Mouse (Mus musculus) heart, adult 2 months (tissue): Measurements from ENCODE around the gene Eif4enif1.

Experiments
- CTCF ChIP-seq: fragments of 200-600 bp; IDR thresholded peaks from 2 replicates; pipeline ENCODE4 v1.8.1; 2022; ENCODE audit warnings: antibody characterized with exemption, mild to moderate bottlenecking, moderate library complexity
- POLR2A ChIP-seq: fragments of 200-500 bp; IDR thresholded peaks from 2 replicates; pipeline ENCODE4 v1.6.1; 2011; ENCODE audit warnings: mild to moderate bottlenecking, low read depth, low read length, control low read depth; ENCODE audit not compliant: insufficient read depth

DNA sequence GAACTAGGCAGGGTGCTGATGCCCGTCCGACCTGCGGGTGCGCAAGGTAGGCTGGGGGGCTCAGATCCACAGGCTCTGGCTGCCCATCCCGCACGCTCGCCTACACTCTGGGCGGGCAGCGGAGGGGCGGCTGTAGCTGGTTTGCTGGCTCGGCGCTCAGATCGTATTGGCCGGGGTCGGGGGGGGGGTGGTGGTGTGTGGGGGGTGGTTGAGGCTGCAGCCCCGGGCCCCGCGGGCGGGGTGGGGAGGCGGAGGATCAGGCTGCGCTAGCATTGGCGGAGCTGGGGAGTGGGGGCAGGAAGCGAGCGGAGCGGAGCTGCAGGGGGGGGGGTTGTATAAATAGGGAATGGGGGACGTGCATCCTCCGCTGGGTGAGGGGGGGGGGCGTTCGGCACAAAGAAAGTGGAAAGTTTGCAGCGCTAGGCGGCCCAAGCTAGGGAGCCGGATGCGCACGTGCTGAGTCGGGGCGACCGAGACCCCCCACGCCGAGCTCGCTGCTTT, 87.2 kb downstream of the Eif4enif1 start:
- TF ChIP-seq POLR2A = no peak
- TF ChIP-seq CTCF = no peak
